Mouse (Mus musculus) left cerebral cortex, adult 9 months (tissue): Measurements from ENCODE around the gene Fbxo46.

ENCODE experiments used
- DNase-seq, 2 experiments: peaks; one replicate each; pipeline ENCODE4 v3.0.0; 2022; ENCODE audit warnings: low spot score in 2 of 2

The Fbxo46 gene

DNA sequence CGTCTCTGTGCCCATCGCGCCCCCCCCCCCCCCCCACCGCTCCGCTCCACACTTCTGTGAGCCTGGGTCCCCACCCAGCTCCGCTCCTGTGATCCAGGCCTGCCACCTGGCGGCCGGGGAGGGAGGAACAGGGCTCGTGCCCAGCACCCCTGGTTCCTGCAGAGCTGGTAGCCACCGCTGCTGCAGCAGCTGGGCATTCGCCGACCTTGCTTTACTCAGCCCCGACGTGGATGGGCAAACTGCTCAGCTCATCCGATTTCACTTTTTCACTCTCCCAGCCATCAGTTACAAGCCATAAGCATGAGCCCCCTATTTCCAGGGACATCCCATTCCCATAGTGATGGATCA is 26.5 kb upstream of the Fbxo46 start:
- DNase-seq, result peak in 1 of 2 experiments; percentile 65

DNA sequence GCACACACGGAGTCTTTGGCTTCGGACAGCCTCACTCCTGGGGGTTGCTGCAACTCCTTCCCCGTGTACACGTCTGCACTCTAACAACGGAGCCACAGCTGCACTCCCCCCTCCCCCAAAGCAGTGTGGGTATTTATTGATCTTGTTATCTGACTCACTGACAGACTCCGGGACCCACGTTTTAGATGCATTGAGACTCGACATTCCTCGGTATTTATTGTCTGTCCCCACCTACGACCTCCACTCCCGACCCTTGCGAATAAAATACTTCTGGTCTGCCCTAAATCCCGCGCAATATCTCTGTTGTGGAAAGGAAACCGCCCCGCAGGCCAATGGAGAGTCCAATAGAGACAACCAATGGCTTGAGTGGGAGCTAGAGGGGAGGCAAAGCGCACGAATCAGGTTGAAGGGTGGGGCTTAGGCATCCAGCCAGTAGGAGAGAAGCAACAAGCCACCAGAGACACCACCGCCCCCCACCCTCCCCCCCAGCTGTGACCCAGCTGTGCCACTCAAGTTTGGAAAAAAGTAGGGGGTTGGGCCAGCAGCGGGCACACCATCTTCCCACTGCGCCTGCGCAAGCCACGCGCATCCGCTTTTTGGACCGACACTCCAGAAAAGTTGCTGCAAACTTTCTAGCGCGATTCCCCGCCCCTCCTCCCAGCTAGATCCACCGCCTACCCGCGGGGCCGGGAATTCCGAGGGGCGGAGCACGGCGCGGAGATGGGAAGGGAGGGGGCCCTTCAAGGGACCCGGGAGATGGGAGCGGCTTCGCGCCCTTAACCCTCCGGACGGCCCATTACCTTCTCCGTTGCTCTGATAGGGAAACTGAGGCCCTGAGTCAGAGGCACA is 25.9 kb upstream of the Fbxo46 start:
- peak; percentile 59 to 76 for DNase-seq

GRCm38 (mm10) chr7:19094471-19094825 is 25.2 kb upstream of the Fbxo46 start, which contains the start of gene Six5:
Six5 (plus strand) TSS chr7:19094594.
- DNase-seq, result no peak

DNA sequence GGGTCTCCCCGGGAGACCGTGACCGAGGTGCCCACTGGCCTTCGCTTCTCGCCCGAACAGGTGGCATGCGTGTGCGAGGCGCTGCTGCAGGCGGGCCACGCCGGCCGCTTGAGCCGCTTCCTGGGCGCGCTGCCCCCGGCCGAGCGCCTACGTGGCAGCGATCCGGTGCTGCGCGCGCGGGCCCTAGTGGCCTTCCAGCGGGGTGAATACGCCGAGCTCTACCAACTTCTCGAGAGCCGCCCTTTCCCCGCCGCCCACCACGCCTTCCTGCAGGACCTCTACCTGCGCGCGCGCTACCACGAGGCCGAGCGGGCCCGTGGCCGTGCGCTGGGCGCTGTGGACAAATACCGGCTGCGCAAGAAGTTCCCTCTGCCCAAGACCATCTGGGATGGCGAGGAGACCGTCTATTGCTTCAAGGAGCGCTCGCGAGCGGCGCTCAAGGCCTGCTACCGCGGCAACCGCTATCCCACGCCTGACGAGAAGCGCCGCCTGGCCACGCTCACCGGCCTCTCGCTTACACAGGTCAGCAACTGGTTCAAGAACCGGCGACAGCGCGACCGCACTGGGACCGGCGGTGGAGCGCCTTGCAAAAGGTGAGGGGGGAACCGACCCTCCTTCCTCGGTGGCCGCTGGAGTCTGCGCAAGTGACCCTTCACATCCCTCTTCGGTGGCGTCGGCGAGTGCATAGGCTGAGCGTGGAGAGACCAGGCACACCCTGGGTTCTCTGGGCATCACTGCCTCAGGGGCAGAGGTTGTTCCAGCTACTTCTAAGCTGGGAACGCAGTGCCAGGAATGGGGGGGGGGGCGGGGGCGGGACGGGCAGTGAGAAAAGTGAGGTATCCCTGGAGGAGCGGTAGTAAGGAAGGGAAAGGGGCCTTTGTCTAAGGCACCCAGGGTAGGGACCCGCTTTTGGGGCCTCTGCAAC is 24.6 kb upstream of the Fbxo46 start:
- no peak for DNase-seq

GRCm38 (mm10) chr7:19095751-19096110 is 23.9 kb upstream of the Fbxo46 start:
- no peak for DNase-seq

- DNase-seq, result no peak
These were observed 23.2 kb upstream of the Fbxo46 start for GRCm38 (mm10) chr7:19096421-19096976.

DNA sequence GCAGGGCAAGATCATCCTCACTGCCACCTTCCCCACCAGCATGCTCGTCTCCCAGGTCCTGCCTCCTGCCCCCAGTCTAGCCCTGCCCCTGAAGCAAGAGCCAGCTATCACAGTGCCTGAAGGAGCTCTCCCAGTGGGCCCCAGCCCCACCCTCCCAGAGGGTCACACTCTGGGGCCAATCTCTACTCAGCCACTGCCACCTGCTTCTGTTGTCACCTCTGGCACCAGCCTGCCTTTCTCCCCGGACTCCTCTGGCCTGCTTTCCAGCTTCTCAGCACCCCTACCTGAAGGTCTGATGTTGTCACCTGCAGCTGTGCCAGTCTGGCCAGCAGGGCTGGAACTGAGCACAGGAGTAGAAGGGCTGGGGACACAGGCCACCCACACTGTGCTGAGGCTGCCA is 22.4 kb upstream of the Fbxo46 start:
- DNase-seq, result no peak

DNA sequence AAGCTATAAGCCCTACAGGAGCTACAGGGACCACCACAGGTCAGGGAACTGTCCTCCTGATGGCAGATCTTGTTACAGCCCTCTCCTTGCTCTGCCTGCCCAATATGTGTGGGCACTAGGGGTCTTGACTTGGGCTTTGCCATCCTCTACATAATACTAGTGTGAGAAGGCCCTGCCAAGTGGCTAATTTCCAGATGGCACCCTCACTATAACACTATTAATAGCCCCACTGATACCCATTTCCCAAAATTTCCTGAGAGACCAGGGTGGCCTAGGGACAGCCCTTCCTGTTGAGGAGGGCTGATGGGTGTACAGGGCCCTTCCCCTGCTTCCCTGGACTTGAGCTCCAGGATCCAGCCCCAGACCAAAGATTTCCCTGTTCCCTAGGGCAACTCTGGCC is 21.8 kb upstream of the Fbxo46 start:
- DNase-seq, result no peak

- DNase-seq, result no peak
These were observed 20.8 kb upstream of the Fbxo46 start for GRCm38 (mm10) chr7:19098811-19099210.

GRCm38 (mm10) chr7:19100290-19100689 is 19.4 kb upstream of the Fbxo46 start:
- DNase-seq, result no peak

- no peak for DNase-seq
These were observed 15.9 kb upstream of the Fbxo46 start for GRCm38 (mm10) chr7:19103741-19104140.

GRCm38 (mm10) chr7:19104486-19104885 is 15.2 kb upstream of the Fbxo46 start:
- no peak for DNase-seq

- no peak for DNase-seq
These were observed 12.2 kb upstream of the Fbxo46 start for GRCm38 (mm10) chr7:19107436-19107835.

DNA sequence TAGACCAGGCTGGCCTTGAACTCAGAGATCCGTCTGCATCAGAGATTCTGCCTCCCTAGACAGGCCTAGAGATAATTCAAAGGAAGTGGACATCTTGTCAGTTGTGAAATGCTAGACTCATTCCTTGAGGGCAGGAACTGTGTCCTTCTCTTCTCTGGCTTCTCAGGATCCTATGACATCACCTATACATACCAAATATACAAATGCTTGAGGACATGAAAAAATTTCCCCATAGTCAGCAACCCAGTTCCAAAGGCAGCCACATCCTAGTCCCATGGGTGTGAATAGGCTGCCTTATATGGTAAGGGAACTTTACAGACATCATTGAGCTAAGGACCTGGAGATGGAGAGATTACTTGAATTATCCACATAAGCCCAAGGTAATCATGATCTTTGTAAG is 10.1 kb upstream of the Fbxo46 start:
- DNase-seq, result no peak

DNA sequence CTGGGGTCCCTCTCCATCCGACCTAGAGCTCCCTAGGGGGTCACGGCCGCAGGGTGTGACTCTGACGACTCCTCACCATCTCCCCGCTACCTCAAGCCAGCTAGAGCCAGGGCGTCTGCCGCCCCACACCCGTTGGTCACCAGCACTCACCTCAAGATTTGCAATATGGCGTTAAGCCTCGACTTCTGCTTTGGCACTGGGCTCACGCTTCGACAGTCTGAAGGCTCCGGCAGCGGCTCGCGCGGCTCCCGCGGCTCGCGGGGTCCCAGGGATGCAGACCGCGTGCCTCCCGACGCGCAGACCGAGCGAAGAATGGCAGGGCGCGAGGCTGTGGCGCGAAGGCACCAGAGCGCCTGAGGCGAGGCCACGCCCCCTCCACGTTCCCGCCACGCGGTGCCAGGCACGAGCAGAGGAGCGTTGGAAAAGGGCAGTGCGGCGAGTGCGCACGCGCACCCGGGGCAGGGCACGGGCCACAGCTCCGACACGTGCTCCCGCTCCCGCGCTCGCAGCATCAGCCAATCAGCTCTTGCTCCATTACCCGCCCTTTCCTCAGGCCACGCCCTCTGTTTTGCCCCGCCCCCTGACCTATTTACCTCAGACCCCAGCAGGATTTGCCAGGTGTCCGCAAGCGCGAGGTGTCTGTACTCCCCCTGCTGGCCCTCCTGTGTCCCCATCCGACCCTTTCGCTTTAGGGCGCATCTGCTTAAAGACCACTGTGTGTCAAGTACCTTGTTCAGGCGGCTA is 1.5 kb upstream of the Fbxo46 start, which contains the start of gene Gm4969:
TSS of gene Gm4969 (minus strand) at position 341 of the 744 bp plus-strand sequence.
- peak in 1 of 2 experiments; percentile 36 for DNase-seq

- DNase-seq, result no peak
These were observed 576 bp upstream of the Fbxo46 start for GRCm38 (mm10) chr7:19119083-19119482.

DNA sequence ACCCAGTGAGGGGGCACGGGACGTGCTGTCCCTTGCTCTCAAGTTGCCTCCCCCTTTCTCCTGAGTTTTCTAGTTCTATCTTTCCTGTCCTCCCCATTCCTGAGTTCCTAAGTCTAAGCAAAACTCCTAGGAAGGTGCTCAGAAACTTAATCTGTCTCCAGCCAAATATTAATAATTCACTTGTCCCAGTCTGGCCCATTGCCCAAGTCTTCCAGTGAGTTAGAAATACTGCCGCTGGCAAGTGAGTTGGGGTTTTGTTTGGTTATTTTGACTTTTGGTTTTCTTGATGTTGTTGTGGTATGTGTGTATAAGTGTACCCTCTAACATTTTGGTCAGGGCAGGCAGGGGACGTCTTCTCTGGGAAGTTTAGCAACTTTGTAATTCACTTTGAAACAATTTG is 2.0 kb downstream of the Fbxo46 start:
- no peak for DNase-seq

DNA sequence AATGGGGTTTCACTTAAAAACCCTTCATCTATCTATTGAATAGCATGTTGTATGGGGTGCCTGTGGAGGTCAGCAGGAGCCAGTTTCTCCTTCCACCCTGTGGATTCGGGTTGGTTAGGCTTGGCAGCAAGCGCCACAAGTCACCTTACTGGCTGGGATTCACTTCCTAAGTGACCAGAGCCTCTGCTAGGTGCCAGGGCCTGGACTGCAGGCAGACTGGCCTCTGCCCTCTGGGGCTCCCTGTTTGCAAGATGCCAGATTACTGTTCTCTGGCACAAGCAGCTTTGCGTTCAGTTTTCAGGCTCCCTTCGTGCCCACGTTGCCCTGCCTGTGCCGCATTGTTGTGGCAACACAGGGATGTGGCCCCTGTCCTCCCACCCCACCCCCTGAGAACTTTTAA is 5.1 kb downstream of the Fbxo46 start:
- no peak for DNase-seq

GRCm38 (mm10) chr7:19127744-19128143 is 8.1 kb downstream of the Fbxo46 start:
- DNase-seq, result no peak

- DNase-seq, result no peak
These were observed 9.7 kb downstream of the Fbxo46 start for GRCm38 (mm10) chr7:19129396-19129795.

- DNase-seq, result no peak
These were observed 11.0 kb downstream of the Fbxo46 start for GRCm38 (mm10) chr7:19130657-19131056.
